ENCODE assay signal across 12 mouse cellular contexts in genomic region chr10:40459141-40459540, GRCm38 (mm10).
"Had no signal": no experiment of that assay in that cellular context is flagged by ENCODE, and none has a peak within 500 bp of the region (broad histone marks: within the 10 kb centered on the region; RNA-seq: fewer than 3 reads in every experiment).

No protein-coding gene starts in this region.

- DNase-seq: retina, postnatal 1 day; right cerebral cortex, adult 18-20 months; right cerebral cortex, postnatal 14 days; right cerebral cortex, postnatal 25 days; right cerebral cortex, postnatal 4 days; spleen, adult 18-20 months; thymus, adult 18-20 months; thymus, adult 2 months; thymus, postnatal 14 days; thymus, postnatal 25 days; thymus, postnatal 36 days; thymus, postnatal 4 days had no signal
